Mouse (Mus musculus) cerebellum, postnatal 10 days (tissue): ENCODE measurements around the gene Gp1ba.

Source experiments
- DNase-seq, 2 experiments: peaks; one replicate each; pipeline ENCODE4 v3.0.0; 2021; ENCODE audit warnings: mixed read lengths in 2 of 2

Gp1ba gene

GRCm38 (mm10) chr11:70654198-70654922 lies 15.4 kb downstream of the Gp1ba start, which contains the start of gene Pfn1:
Gene Pfn1, minus strand, starts transcription at chr11:70654644.
- DNase-seq = peak; percentile 90 to 91

GRCm38 (mm10) chr11:70654923-70655570 lies 16.1 kb downstream of the Gp1ba start:
- DNase-seq = peak; percentile 92 to 95

- DNase-seq = peak; percentile 64 to 67
These were observed 16.9 kb downstream of the Gp1ba start for GRCm38 (mm10) chr11:70655571-70656455.

- DNase-seq = peak; percentile 72 to 74
These were observed 17.6 kb downstream of the Gp1ba start for GRCm38 (mm10) chr11:70656456-70656927.

GRCm38 (mm10) chr11:70656964-70657363 lies 18.0 kb downstream of the Gp1ba start, which contains the start of gene Eno3:
Gene Eno3, plus strand, starts transcription at chr11:70657202.
- peak; percentile 53 to 55 for DNase-seq

GRCm38 (mm10) chr11:70657573-70657972 lies 18.7 kb downstream of the Gp1ba start:
- no peak for DNase-seq

- DNase-seq = no peak
These were observed 19.1 kb downstream of the Gp1ba start for GRCm38 (mm10) chr11:70657991-70658390.

GRCm38 (mm10) chr11:70658521-70658920 lies 19.6 kb downstream of the Gp1ba start:
- no peak for DNase-seq

GRCm38 (mm10) chr11:70658942-70659341 lies 20.0 kb downstream of the Gp1ba start:
- DNase-seq = no peak

GRCm38 (mm10) chr11:70660571-70660970 lies 21.6 kb downstream of the Gp1ba start:
- DNase-seq = no peak

GRCm38 (mm10) chr11:70663101-70663500 lies 24.2 kb downstream of the Gp1ba start:
- no peak for DNase-seq

GRCm38 (mm10) chr11:70663957-70664356 lies 25.0 kb downstream of the Gp1ba start:
- no peak for DNase-seq

- no peak for DNase-seq
These were observed 25.8 kb downstream of the Gp1ba start for GRCm38 (mm10) chr11:70664741-70665140.

- no peak for DNase-seq
These were observed 27.8 kb downstream of the Gp1ba start for GRCm38 (mm10) chr11:70666687-70667086.

- peak; percentile 16 to 17 for DNase-seq
These were observed 28.6 kb downstream of the Gp1ba start for GRCm38 (mm10) chr11:70667271-70668150.

GRCm38 (mm10) chr11:70668335-70668770 lies 29.4 kb downstream of the Gp1ba start:
- peak; percentile 86 to 89 for DNase-seq

- DNase-seq = peak; percentile 96 to 98
These were observed 30.0 kb downstream of the Gp1ba start, which contains the start of gene Spag7 for GRCm38 (mm10) chr11:70668771-70669505. Gene Spag7, minus strand, starts transcription at chr11:70669416.

GRCm38 (mm10) chr11:70669582-70670345 lies 30.8 kb downstream of the Gp1ba start:
- DNase-seq = peak; percentile 89 to 90

- peak; percentile 26 to 43 for DNase-seq
These were observed 31.6 kb downstream of the Gp1ba start for GRCm38 (mm10) chr11:70670483-70670882.
